Mouse (Mus musculus) forebrain, postnatal 0 days (tissue): Measurements from ENCODE around the gene Ngp. TPM values are rescaled to one million over a fixed set of nuclear protein-coding genes. Genes with fewer than 3 reads are reported as not detected.

ENCODE experiments used
- ATAC-seq: fragments of 200-750 bp; cut with Nextera tagmentation; 2 replicates; pipeline ENCODE4 v1.8.0; 2017; ENCODE audit warnings: mild to moderate bottlenecking, moderate library complexity
- DNase-seq: peaks from one replicate; pipeline ENCODE4 v3.0.0-alpha.2; 2015
- H3K27ac ChIP-seq: fragments of 300-500 bp; sonication (generic); 2 replicates; pipeline ENCODE4 v1.5.1; 2014; ENCODE audit warnings: low read depth, mild to moderate bottlenecking, antibody characterized with exemption, low read length, moderate library complexity, mixed read lengths
- H3K27me3 ChIP-seq: fragments of 300-500 bp; sonication (generic); 2 replicates; pipeline ENCODE4 v1.6.1; 2014; ENCODE audit warnings: mild to moderate bottlenecking, low read length, mixed read lengths; ENCODE audit not compliant: insufficient read depth
- H3K36me3 ChIP-seq: fragments of 300-500 bp; sonication (generic); 2 replicates; pipeline ENCODE4 v1.6.1; 2014; ENCODE audit warnings: mild to moderate bottlenecking, moderate library complexity; ENCODE audit not compliant: insufficient read depth
- H3K4me1 ChIP-seq: fragments of 300-500 bp; sonication (generic); 2 replicates; pipeline ENCODE4 v1.6.1; 2014; ENCODE audit warnings: antibody characterized with exemption; ENCODE audit not compliant: insufficient read depth
- H3K4me2 ChIP-seq: fragments of 300-500 bp; sonication (generic); 2 replicates; pipeline ENCODE4 v1.6.1; 2014; ENCODE audit warnings: low read depth, mild to moderate bottlenecking, moderate library complexity
- H3K4me3 ChIP-seq: fragments of 300-500 bp; sonication (generic); 2 replicates; pipeline ENCODE4 v1.5.1; 2014; ENCODE audit warnings: low read depth, low read length, mixed read lengths
- H3K9ac ChIP-seq: fragments of 300-500 bp; sonication (generic); 2 replicates; pipeline ENCODE4 v1.6.1; 2014; ENCODE audit warnings: mild to moderate bottlenecking
- H3K9me3 ChIP-seq: fragments of 300-500 bp; sonication (generic); 2 replicates; pipeline ENCODE4 v1.6.1; 2016; ENCODE audit warnings: low read length
- CTCF ChIP-seq: sonication (generic); IDR thresholded peaks from 2 replicates; pipeline ENCODE4 v1.5.1; 2016; ENCODE audit warnings: antibody characterized with exemption, control low read depth, low read depth
- WGBS: fragments of 180-500 bp; shearing (Covaris S2); extraction: QIAGEN DNeasy Blood & Tissue Kit; methylation state at CpG from one replicate; pipeline ENCODE4 v1.1.7; 2014; 5-methylcytosine and 5-hydroxymethylcytosine counted together
- polyA plus RNA-seq: library from polyadenylated mRNA; unstranded; fragments of >200 nt; fragmentation: Nextera tagmentation; extraction: Ambion mirVana; gene quantifications from 2 replicates; pipeline ENCODE4 v1.2.1, GENCODE M21; 2015
- total RNA-seq: library from RNA; depleted of rRNA; stranded (reverse); fragments of >200 nt; gene quantifications from 2 replicates; pipeline ENCODE4 v1.2.3, GENCODE M21; 2014

Gene Ngp
- total and polyA plus RNA-seq, 2 experiments from 2014 or later, result 1.4 TPM; not detected in 1

DNA sequence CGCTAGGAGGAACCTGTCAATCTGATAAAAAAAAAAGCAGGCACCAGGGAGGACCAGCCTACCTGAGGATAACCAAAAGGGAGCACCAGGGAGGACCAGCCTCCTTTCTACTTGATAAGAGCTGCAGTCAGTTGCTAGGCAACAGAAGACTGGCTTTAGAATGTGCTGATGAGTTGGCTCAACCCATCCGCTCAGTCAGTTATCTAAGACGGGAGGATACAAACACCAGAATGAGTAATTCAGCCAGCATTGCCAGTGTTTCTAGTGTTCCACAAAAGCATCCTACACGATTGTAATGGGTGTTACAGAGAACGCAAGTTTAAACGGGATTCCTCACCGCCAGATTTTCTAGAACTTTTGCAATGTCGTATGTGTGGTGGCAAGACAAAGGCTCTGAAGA is 11.7 kb downstream of the Ngp start:
- Histone ChIP-seq H3K4me2 (no peak overlapping the region), H3K4me1 (no peaks in the 10 kb centered on the region), H3K9ac (no peak overlapping the region), H3K27me3 (no peaks in the 10 kb centered on the region), H3K36me3 (peaks cover 69% of the 10 kb centered on the region), H3K9me3 (no peaks in the 10 kb centered on the region), H3K4me3 (no peak overlapping the region), H3K27ac (no peak overlapping the region)
- peak; percentile 21 for DNase-seq
- ATAC-seq, result peak; percentile 55; the same call in 1 of the 2 replicates
- 66% methylated on average over 8 of the region's 8 CpGs for WGBS
- TF ChIP-seq CTCF, result no peak

DNA sequence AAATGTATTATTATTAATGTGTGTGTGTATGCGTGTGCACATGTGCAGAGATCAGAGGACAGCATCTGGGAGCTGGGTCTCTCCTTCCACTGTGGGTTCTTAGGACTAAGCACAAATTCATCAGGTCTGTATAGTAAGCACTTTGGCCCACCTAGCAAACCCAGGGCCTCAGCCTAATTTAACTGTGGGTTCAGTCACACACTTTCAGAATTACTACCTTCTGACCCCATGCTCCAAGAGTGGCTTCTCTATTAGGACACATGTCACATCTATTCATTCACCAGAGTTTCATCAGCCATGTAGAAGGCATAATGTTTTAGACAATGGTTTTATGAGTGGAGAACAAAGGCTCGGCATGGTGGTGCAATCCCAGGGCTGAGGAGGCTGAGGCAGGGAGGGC is 13.5 kb downstream of the Ngp start:
- no peak for TF ChIP-seq CTCF
- H3K4me2 ChIP-seq, result no peak overlapping the region
- ATAC-seq (no peak), DNase-seq (no peak)
- no peak overlapping the region for H3K27ac ChIP-seq
- no peaks in the 10 kb centered on the region for H3K4me1 ChIP-seq
- H3K9me3 ChIP-seq, result no peaks in the 10 kb centered on the region
- 93% methylated on average over 2 of the region's 2 CpGs for WGBS
- H3K9ac ChIP-seq, result no peak overlapping the region
- no peaks in the 10 kb centered on the region for H3K27me3 ChIP-seq
- H3K36me3 ChIP-seq, result peaks cover 63% of the 10 kb centered on the region
- no peak overlapping the region for H3K4me3 ChIP-seq

DNA sequence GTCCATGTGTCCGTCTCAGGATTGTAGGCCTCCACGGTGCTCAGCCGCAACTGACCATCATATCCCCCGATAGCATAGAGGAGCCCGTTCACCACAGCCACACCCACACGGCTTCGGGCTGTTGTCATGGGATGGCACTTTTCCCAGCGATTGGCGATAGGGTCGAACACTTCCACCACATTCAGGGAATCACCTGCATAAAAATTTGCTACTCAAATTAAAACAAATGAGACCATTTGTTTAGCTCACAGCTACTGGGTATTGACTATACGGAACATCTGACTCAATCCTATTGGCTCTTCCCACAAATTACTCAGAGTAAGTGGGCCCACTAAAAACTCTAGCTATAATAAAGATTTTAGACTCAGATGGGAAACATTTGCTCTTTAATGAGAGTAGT is 16.5 kb downstream of the Ngp start:
- H3K9ac ChIP-seq, result no peak overlapping the region
- no peak overlapping the region for H3K4me3 ChIP-seq
- H3K4me1 ChIP-seq, result no peaks in the 10 kb centered on the region
- ATAC-seq, result no peak
- no peak for DNase-seq
- H3K4me2 ChIP-seq, result no peak overlapping the region
- 95% methylated on average over 11 of the region's 11 CpGs for WGBS
- H3K9me3 ChIP-seq, result no peaks in the 10 kb centered on the region
- H3K27me3 ChIP-seq, result no peaks in the 10 kb centered on the region
- no peak overlapping the region for H3K27ac ChIP-seq
- peaks cover 40% of the 10 kb centered on the region for H3K36me3 ChIP-seq
- TF ChIP-seq CTCF, result no peak

DNA sequence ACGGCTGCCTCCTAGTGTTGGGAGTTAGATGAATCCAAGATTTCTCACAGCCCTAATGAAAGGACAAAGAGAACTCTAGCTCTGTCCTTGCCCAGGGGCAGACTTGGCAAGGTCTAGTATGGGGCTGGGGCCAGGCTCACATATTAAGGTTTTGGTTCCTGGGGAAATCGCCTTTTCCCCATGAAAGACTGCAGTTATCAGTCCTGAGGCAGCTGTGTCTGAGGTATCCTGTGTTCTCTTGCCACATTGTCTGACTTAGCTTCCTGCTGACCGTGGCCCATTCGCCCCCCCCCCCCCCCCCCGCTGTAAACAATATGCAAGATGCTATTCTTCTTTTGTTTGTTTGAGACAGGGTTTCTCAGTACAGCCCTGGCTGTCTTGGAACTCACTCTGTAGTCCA is 20.5 kb downstream of the Ngp start:
- H3K36me3 ChIP-seq, result peaks cover 36% of the 10 kb centered on the region
- no peak; the same call in 1 of the 2 replicates for ATAC-seq
- no peaks in the 10 kb centered on the region for H3K4me1 ChIP-seq
- H3K27me3 ChIP-seq, result no peaks in the 10 kb centered on the region
- H3K9ac ChIP-seq, result no peak overlapping the region
- TF ChIP-seq CTCF, result no peak
- WGBS, result 53% methylated on average over 5 of the region's 5 CpGs
- no peak overlapping the region for H3K4me2 ChIP-seq
- no peak overlapping the region for H3K4me3 ChIP-seq
- DNase-seq, result no peak
- H3K27ac ChIP-seq, result no peak overlapping the region
- H3K9me3 ChIP-seq, result no peaks in the 10 kb centered on the region

DNA sequence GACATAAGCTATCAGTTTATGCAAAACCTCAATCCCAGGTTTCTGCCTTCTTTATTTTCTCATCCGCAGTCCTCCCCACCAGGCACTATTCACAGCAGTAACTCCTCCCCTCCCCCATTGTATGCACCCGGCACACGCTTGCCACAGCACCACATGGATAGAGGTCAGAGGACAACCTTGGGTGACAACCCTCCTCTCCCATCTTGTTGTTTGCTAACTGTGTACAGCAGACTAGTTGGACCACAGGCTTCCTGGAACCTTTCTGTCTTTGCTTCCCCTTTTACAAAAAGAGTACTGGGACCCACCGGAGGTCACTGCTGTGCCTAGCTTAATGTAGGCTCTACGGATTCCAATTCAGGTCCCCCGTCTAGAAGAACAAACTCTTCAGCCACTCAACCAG is 21.0 kb downstream of the Ngp start:
- Histone ChIP-seq H3K4me1 (no peaks in the 10 kb centered on the region), H3K27me3 (no peaks in the 10 kb centered on the region), H3K4me2 (no peak overlapping the region), H3K4me3 (no peak overlapping the region), H3K36me3 (peaks cover 31% of the 10 kb centered on the region), H3K9ac (no peak overlapping the region), H3K27ac (no peak overlapping the region), H3K9me3 (no peaks in the 10 kb centered on the region)
- DNase-seq (no peak), ATAC-seq (no peak)
- no peak for TF ChIP-seq CTCF
- 92% methylated on average over 6 of the region's 6 CpGs for WGBS

DNA sequence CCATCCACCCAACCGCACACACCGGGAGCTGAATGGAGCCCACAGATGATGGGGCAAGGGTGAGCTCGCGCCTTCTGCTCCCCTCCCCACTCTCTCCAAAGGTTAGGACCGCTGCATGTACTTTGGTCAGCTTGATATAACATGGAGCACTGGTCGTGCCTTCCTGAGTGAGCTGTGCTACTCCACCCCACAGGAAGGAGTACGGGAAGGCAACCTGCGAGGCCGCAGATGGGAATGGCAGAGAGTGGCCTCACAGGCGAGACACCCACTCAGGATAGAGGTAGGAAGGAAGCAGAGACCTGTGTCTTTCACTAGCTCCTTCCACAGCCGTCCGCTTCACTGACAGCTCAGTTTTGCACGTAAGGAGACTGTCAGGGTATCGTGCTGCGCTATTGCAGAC is 28.8 kb downstream of the Ngp start:
- 83% methylated on average over 15 of the region's 15 CpGs for WGBS
- Histone ChIP-seq H3K4me1 (peaks cover 4% of the 10 kb centered on the region; the same call in 1 of the 2 replicates), H3K27me3 (no peaks in the 10 kb centered on the region), H3K9ac (no peak overlapping the region), H3K36me3 (peaks cover 11% of the 10 kb centered on the region; the same call in 1 of the 2 replicates), H3K4me2 (no peak overlapping the region), H3K27ac (no peak overlapping the region), H3K9me3 (no peaks in the 10 kb centered on the region), H3K4me3 (no peak overlapping the region)
- no peak for DNase-seq
- peak; percentile 27; the same call in 1 of the 2 replicates for ATAC-seq
- TF ChIP-seq CTCF, result no peak

DNA sequence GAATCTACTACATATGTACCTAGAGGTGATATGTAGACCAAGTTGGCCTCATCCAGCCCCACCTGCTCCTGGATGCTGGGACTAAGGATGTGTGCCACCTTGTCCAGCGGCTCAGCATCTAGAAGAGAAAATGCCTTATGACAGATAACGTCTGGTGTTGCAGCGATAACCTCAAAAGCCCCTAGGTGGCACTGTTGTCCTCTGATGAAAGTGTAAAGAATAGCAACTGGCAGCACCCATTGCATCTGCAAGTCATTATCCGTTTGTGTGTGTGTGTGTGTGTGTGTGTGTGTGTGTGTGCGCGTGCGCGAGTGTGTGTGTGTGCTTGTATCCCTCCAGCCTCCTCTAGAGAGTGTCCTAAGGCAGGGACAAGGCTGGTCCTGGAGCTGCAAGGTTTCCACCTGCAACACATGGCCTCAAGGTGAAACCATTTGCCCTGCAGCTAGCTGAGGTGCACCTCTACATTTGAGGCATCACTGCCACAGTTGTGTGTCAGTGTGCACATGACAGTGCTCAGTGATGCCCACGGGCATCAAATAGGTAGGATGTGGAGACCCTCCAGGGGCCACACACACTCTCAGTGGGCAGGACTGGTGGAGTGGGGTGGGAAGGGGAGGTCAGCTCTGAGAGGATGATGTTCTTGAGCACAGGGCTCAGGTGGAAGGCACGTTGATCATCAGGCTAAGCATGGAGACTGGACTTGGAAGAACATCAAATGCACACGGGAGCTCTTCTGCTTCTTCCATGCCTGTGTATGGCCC is 29.5 kb downstream of the Ngp start:
- peak; percentile 92 for TF ChIP-seq CTCF
- H3K27me3 ChIP-seq, result no peaks in the 10 kb centered on the region
- no peaks in the 10 kb centered on the region for H3K9me3 ChIP-seq
- H3K36me3 ChIP-seq, result peaks cover 9% of the 10 kb centered on the region; the same call in 1 of the 2 replicates
- peaks cover 4% of the 10 kb centered on the region; the same call in 1 of the 2 replicates for H3K4me1 ChIP-seq
- no peak overlapping the region for H3K4me2 ChIP-seq
- H3K4me3 ChIP-seq, result no peak overlapping the region
- ATAC-seq (peak; percentile 93), DNase-seq (peak; percentile 93)
- WGBS, result 30% methylated on average over 11 of the region's 11 CpGs
- peak overlapping the region; percentile 45; the same call in 1 of the 2 replicates for H3K27ac ChIP-seq
- H3K9ac ChIP-seq, result no peak overlapping the region
